Mouse (Mus musculus): Measurements from ENCODE around the gene Ppp1r36.
"Not testable (repeated sequence)": the region's sequence is repeated elsewhere in the genome, so short reads cannot be mapped to it uniquely, and the experiment has no call there.

Ppp1r36 gene

GRCm38 (mm10) chr12:76448127-76448526, 30.8 kb downstream of the Ppp1r36 start:
- no peak for DNase-seq (ENCODE audit: low spot score)

GRCm38 (mm10) chr12:76452203-76452602, 34.9 kb downstream of the Ppp1r36 start:
- DNase-seq (ENCODE audit: low spot score), result no peak

GRCm38 (mm10) chr12:76458445-76458844, 41.1 kb downstream of the Ppp1r36 start:
- not testable (repeated sequence) for DNase-seq (ENCODE audit: low spot score)

GRCm38 (mm10) chr12:76459032-76459431, 41.7 kb downstream of the Ppp1r36 start:
- DNase-seq (ENCODE audit: low spot score), result no peak

GRCm38 (mm10) chr12:76463391-76463790, 46.1 kb downstream of the Ppp1r36 start:
- no peak for DNase-seq (ENCODE audit: low spot score)

GRCm38 (mm10) chr12:76464651-76465252, 47.4 kb downstream of the Ppp1r36 start:
- DNase-seq (ENCODE audit: low spot score), result no peak

- no peak for DNase-seq (ENCODE audit: low spot score)
Observed at GRCm38 (mm10) chr12:76466651-76467050, 49.3 kb downstream of the Ppp1r36 start.

- DNase-seq (ENCODE audit: low spot score), result no peak
Observed at GRCm38 (mm10) chr12:76467256-76467655, 49.9 kb downstream of the Ppp1r36 start.

GRCm38 (mm10) chr12:76472046-76472445, 54.7 kb downstream of the Ppp1r36 start:
- peak; percentile 39 for DNase-seq (ENCODE audit: low spot score)

- no peak for DNase-seq (ENCODE audit: low spot score)
Observed at GRCm38 (mm10) chr12:76473562-76474245, 56.4 kb downstream of the Ppp1r36 start.

GRCm38 (mm10) chr12:76474246-76474583, 56.9 kb downstream of the Ppp1r36 start:
- DNase-seq (ENCODE audit: low spot score), result no peak

- no peak for DNase-seq (ENCODE audit: low spot score)
Observed at GRCm38 (mm10) chr12:76474802-76475201, 57.5 kb downstream of the Ppp1r36 start.

- no peak for DNase-seq (ENCODE audit: low spot score)
Observed at GRCm38 (mm10) chr12:76476146-76476545, 58.8 kb downstream of the Ppp1r36 start.

GRCm38 (mm10) chr12:76478309-76479023, 61.1 kb downstream of the Ppp1r36 start:
- DNase-seq (ENCODE audit: low spot score), result no peak

- no peak for DNase-seq (ENCODE audit: low spot score)
Observed at GRCm38 (mm10) chr12:76479174-76479573, 61.8 kb downstream of the Ppp1r36 start.

GRCm38 (mm10) chr12:76479836-76480495, 62.6 kb downstream of the Ppp1r36 start:
- DNase-seq (ENCODE audit: low spot score), result no peak

GRCm38 (mm10) chr12:76482446-76482845, 65.1 kb downstream of the Ppp1r36 start:
- DNase-seq (ENCODE audit: low spot score), result no peak

- no peak for DNase-seq (ENCODE audit: low spot score)
Observed at GRCm38 (mm10) chr12:76482948-76483347, 65.6 kb downstream of the Ppp1r36 start.

GRCm38 (mm10) chr12:76484881-76485280, 67.5 kb downstream of the Ppp1r36 start:
- no peak for DNase-seq (ENCODE audit: low spot score)

GRCm38 (mm10) chr12:76485381-76485780, 68.0 kb downstream of the Ppp1r36 start:
- DNase-seq (ENCODE audit: low spot score), result no peak

GRCm38 (mm10) chr12:76486943-76487342, 69.6 kb downstream of the Ppp1r36 start:
- DNase-seq (ENCODE audit: low spot score), result no peak

Data from c-Kit-positive CD71-positive TER-119-positive erythroid progenitor cells, embryonic 14.5 days (primary cell).